Mouse (Mus musculus): ENCODE measurements around the gene Dao. TPM values are rescaled to one million over a fixed set of nuclear protein-coding genes. Genes with fewer than 3 reads are reported as not detected.
A peak's percentile ranks its signal among the peaks of the same experiment; 100 is the strongest.

Gene Dao
- polyA plus RNA-seq, 1 experiment from 2014 or later: not detected

GRCm38 (mm10) chr5:113971434-113971960 lies 32.0 kb upstream of the Dao start:
- Histone ChIP-seq H3K27me3 (no peaks in the 10 kb centered on the region), H3K9ac (no peak overlapping the region), H3K9me3 (no peaks in the 10 kb centered on the region), H3K36me3 (peaks cover 37% of the 10 kb centered on the region), H3K4me2 (no peak overlapping the region), H3K4me3 (no peak overlapping the region), H3K27ac (replicated peaks) (no peak overlapping the region), H3K4me1 (replicated peaks) (peaks cover 44% of the 10 kb centered on the region)
- no peak for ATAC-seq (ENCODE audit: low read depth)
- WGBS: 82% methylated on average over 10 of the region's 10 CpGs

- H3K4me3 ChIP-seq: no peak overlapping the region
- no peaks in the 10 kb centered on the region for H3K9me3 ChIP-seq
- 13% methylated on average over 18 of the region's 18 CpGs for WGBS
- peak overlapping the region; percentile 69 for H3K27ac ChIP-seq (replicated peaks)
- H3K36me3 ChIP-seq: peaks cover 25% of the 10 kb centered on the region
- peak overlapping the region; percentile 43; the same call in 1 of the 2 replicates for H3K9ac ChIP-seq
- H3K27me3 ChIP-seq: no peaks in the 10 kb centered on the region
- peak overlapping the region; percentile 39 for H3K4me2 ChIP-seq
- peaks cover 47% of the 10 kb centered on the region for H3K4me1 ChIP-seq (replicated peaks)
- no peak for ATAC-seq (ENCODE audit: low read depth)
Observed at GRCm38 (mm10) chr5:113972589-113973515, 30.7 kb upstream of the Dao start.

GRCm38 (mm10) chr5:113973790-113974189 lies 29.7 kb upstream of the Dao start:
- Histone ChIP-seq H3K4me2 (0 out of 2 replicates have a peak overlapping the region, but pooled peaks have one; percentile 23), H3K4me3 (no peak overlapping the region), H3K9me3 (no peaks in the 10 kb centered on the region), H3K27ac (replicated peaks) (peak overlapping the region; percentile 69; the same call in 1 of the 2 replicates), H3K4me1 (replicated peaks) (peaks cover 47% of the 10 kb centered on the region), H3K27me3 (no peaks in the 10 kb centered on the region), H3K9ac (no peak overlapping the region), H3K36me3 (peaks cover 22% of the 10 kb centered on the region)
- no peak for ATAC-seq (ENCODE audit: low read depth)
- 87% methylated on average over 8 of the region's 8 CpGs for WGBS

- H3K9ac ChIP-seq: peak overlapping the region; percentile 6; the same call in 1 of the 2 replicates
- H3K9me3 ChIP-seq: no peaks in the 10 kb centered on the region
- peaks cover 14% of the 10 kb centered on the region for H3K36me3 ChIP-seq
- 57% methylated on average over 15 of the region's 15 CpGs for WGBS
- H3K27me3 ChIP-seq: no peaks in the 10 kb centered on the region
- H3K4me1 ChIP-seq (replicated peaks): peaks cover 47% of the 10 kb centered on the region
- no peak for ATAC-seq (ENCODE audit: low read depth)
- no peak overlapping the region for H3K4me3 ChIP-seq
- peak overlapping the region; percentile 52; the same call in 1 of the 2 replicates for H3K27ac ChIP-seq (replicated peaks)
- peak overlapping the region; percentile 23; the same call in 1 of the 2 replicates for H3K4me2 ChIP-seq
Observed at GRCm38 (mm10) chr5:113974576-113974975, 28.9 kb upstream of the Dao start.

- no peak overlapping the region for H3K4me2 ChIP-seq
- no peak overlapping the region for H3K9ac ChIP-seq
- no peak overlapping the region for H3K4me3 ChIP-seq
- no peaks in the 10 kb centered on the region for H3K9me3 ChIP-seq
- WGBS: 61% methylated on average over 9 of the region's 9 CpGs
- H3K27ac ChIP-seq (replicated peaks): peak overlapping the region; percentile 52; the same call in 1 of the 2 replicates
- peaks cover 47% of the 10 kb centered on the region for H3K4me1 ChIP-seq (replicated peaks)
- no peak for ATAC-seq (ENCODE audit: low read depth)
- H3K27me3 ChIP-seq: no peaks in the 10 kb centered on the region
- H3K36me3 ChIP-seq: peaks cover 5% of the 10 kb centered on the region; the same call in 1 of the 2 replicates
Observed at GRCm38 (mm10) chr5:113975538-113976215, 27.8 kb upstream of the Dao start.

GRCm38 (mm10) chr5:113976597-113976996 lies 26.9 kb upstream of the Dao start:
- H3K4me3 ChIP-seq: no peak overlapping the region
- no peak overlapping the region for H3K9ac ChIP-seq
- no peaks in the 10 kb centered on the region for H3K27me3 ChIP-seq
- H3K36me3 ChIP-seq: peaks cover 9% of the 10 kb centered on the region; the same call in 1 of the 2 replicates
- ATAC-seq (ENCODE audit: low read depth): no peak
- H3K27ac ChIP-seq (replicated peaks): no peak overlapping the region
- H3K4me1 ChIP-seq (replicated peaks): peaks cover 47% of the 10 kb centered on the region
- H3K9me3 ChIP-seq: no peaks in the 10 kb centered on the region
- H3K4me2 ChIP-seq: no peak overlapping the region
- WGBS: 80% methylated on average over 8 of the region's 8 CpGs

- Histone ChIP-seq H3K4me1 (replicated peaks) (peaks cover 42% of the 10 kb centered on the region), H3K9me3 (no peaks in the 10 kb centered on the region), H3K9ac (no peak overlapping the region), H3K4me2 (no peak overlapping the region), H3K4me3 (no peak overlapping the region), H3K27me3 (no peaks in the 10 kb centered on the region), H3K27ac (replicated peaks) (no peak overlapping the region), H3K36me3 (peaks cover 9% of the 10 kb centered on the region; the same call in 1 of the 2 replicates)
- ATAC-seq (ENCODE audit: low read depth): no peak
- 77% methylated on average over 8 of the region's 8 CpGs for WGBS
Observed at GRCm38 (mm10) chr5:113977309-113977708, 26.2 kb upstream of the Dao start.

GRCm38 (mm10) chr5:113980511-113980910 lies 23.0 kb upstream of the Dao start:
- Histone ChIP-seq H3K36me3 (peaks cover 18% of the 10 kb centered on the region; the same call in 1 of the 2 replicates), H3K4me1 (replicated peaks) (peaks cover 23% of the 10 kb centered on the region), H3K4me2 (no peak overlapping the region), H3K9me3 (no peaks in the 10 kb centered on the region), H3K9ac (no peak overlapping the region), H3K27ac (replicated peaks) (no peak overlapping the region), H3K4me3 (no peak overlapping the region), H3K27me3 (no peaks in the 10 kb centered on the region)
- 94% methylated on average over 1 of the region's 1 CpGs for WGBS
- no peak for ATAC-seq (ENCODE audit: low read depth)

- H3K27ac ChIP-seq (replicated peaks): no peak overlapping the region
- H3K4me1 ChIP-seq (replicated peaks): peaks cover 23% of the 10 kb centered on the region
- H3K9ac ChIP-seq: no peak overlapping the region
- H3K27me3 ChIP-seq: no peaks in the 10 kb centered on the region
- no peak overlapping the region for H3K4me3 ChIP-seq
- ATAC-seq (ENCODE audit: low read depth): no peak
- H3K36me3 ChIP-seq: peaks cover 18% of the 10 kb centered on the region; the same call in 1 of the 2 replicates
- WGBS: 91% methylated on average over 6 of the region's 6 CpGs
- H3K9me3 ChIP-seq: no peaks in the 10 kb centered on the region
- no peak overlapping the region for H3K4me2 ChIP-seq
Observed at GRCm38 (mm10) chr5:113981171-113981570, 22.3 kb upstream of the Dao start.

GRCm38 (mm10) chr5:113981843-113982242 lies 21.7 kb upstream of the Dao start:
- H3K9me3 ChIP-seq: no peaks in the 10 kb centered on the region
- H3K9ac ChIP-seq: no peak overlapping the region
- 75% methylated on average over 8 of the region's 8 CpGs for WGBS
- H3K4me1 ChIP-seq (replicated peaks): peaks cover 29% of the 10 kb centered on the region
- H3K36me3 ChIP-seq: peaks cover 20% of the 10 kb centered on the region; the same call in 1 of the 2 replicates
- H3K27me3 ChIP-seq: no peaks in the 10 kb centered on the region
- no peak for ATAC-seq (ENCODE audit: low read depth)
- no peak overlapping the region for H3K4me2 ChIP-seq
- H3K4me3 ChIP-seq: no peak overlapping the region
- no peak overlapping the region for H3K27ac ChIP-seq (replicated peaks)

GRCm38 (mm10) chr5:113983541-113983940 lies 20.0 kb upstream of the Dao start:
- no peaks in the 10 kb centered on the region for H3K27me3 ChIP-seq
- peaks cover 21% of the 10 kb centered on the region; the same call in 1 of the 2 replicates for H3K36me3 ChIP-seq
- no peak overlapping the region for H3K9ac ChIP-seq
- no peak overlapping the region for H3K27ac ChIP-seq (replicated peaks)
- 59% methylated on average over 6 of the region's 6 CpGs for WGBS
- ATAC-seq (ENCODE audit: low read depth): no peak
- no peaks in the 10 kb centered on the region for H3K9me3 ChIP-seq
- no peak overlapping the region for H3K4me2 ChIP-seq
- no peak overlapping the region for H3K4me3 ChIP-seq
- peaks cover 27% of the 10 kb centered on the region for H3K4me1 ChIP-seq (replicated peaks)

All from neural tube, embryonic 13.5 days (tissue).